Mouse (Mus musculus) lung, embryonic 14.5 days (tissue): ENCODE measurements around the gene Pear1. TPM values are rescaled to one million over a fixed set of nuclear protein-coding genes. Genes with fewer than 3 reads are reported as not detected.

Experiments used
- ATAC-seq: fragments of 200-750 bp; cut with Nextera tagmentation; 2 replicates; pipeline ENCODE4 v1.8.0; 2017; ENCODE audit warnings: mild to moderate bottlenecking, moderate TSS enrichment, moderate library complexity; ENCODE audit not compliant: insufficient read depth
- DNase-seq: peaks from one replicate; pipeline ENCODE4 v3.0.0-alpha.2; 2015
- H3K27ac ChIP-seq: fragments of 300-500 bp; sonication (generic); 2 replicates; pipeline ENCODE4 v1.5.1; 2014; ENCODE audit warnings: low read depth, mild to moderate bottlenecking, moderate library complexity
- H3K27me3 ChIP-seq: fragments of 300-500 bp; sonication (generic); 2 replicates; pipeline ENCODE4 v1.6.1; 2014; ENCODE audit warnings: low read length, control low read depth; ENCODE audit not compliant: insufficient read depth
- H3K36me3 ChIP-seq: fragments of 300-500 bp; sonication (generic); 2 replicates; pipeline ENCODE4 v1.6.1; 2014; ENCODE audit warnings: control low read depth; ENCODE audit not compliant: insufficient read depth
- H3K4me1 ChIP-seq: fragments of 300-500 bp; sonication (generic); 2 replicates; pipeline ENCODE4 v1.6.1; 2014; ENCODE audit warnings: antibody characterized with exemption, control low read depth; ENCODE audit not compliant: insufficient read depth
- H3K4me2 ChIP-seq: fragments of 300-500 bp; sonication (generic); 2 replicates; pipeline ENCODE4 v1.6.1; 2014; ENCODE audit warnings: mild to moderate bottlenecking
- H3K4me3 ChIP-seq: fragments of 300-500 bp; sonication (generic); 2 replicates; pipeline ENCODE4 v1.5.1; 2014; ENCODE audit warnings: low read depth, low read length
- H3K9ac ChIP-seq: fragments of 300-500 bp; sonication (generic); 2 replicates; pipeline ENCODE4 v1.6.1; 2014
- H3K9me3 ChIP-seq: fragments of 300-500 bp; sonication (generic); 2 replicates; pipeline ENCODE4 v1.6.1; 2016; ENCODE audit warnings: low read depth, low read length, control low read depth
- CTCF ChIP-seq: IDR thresholded peaks from 2 replicates; pipeline ENCODE4 v1.5.1; 2016; ENCODE audit warnings: antibody characterized with exemption, low read depth
- WGBS: fragments of 180-500 bp; shearing (Covaris S2); extraction: QIAGEN DNeasy Blood & Tissue Kit; methylation state at CpG from one replicate; pipeline ENCODE4 v1.1.7; 2014; 5-methylcytosine and 5-hydroxymethylcytosine counted together
- polyA plus RNA-seq: library from polyadenylated mRNA; unstranded; fragments of >200 nt; fragmentation: Nextera tagmentation; extraction: Ambion mirVana; gene quantifications from 2 replicates; pipeline ENCODE4 v1.2.1, GENCODE M21; 2014

Pear1 gene
- polyA plus RNA-seq, 1 experiment from 2014 or later, result 30.2 TPM

DNA sequence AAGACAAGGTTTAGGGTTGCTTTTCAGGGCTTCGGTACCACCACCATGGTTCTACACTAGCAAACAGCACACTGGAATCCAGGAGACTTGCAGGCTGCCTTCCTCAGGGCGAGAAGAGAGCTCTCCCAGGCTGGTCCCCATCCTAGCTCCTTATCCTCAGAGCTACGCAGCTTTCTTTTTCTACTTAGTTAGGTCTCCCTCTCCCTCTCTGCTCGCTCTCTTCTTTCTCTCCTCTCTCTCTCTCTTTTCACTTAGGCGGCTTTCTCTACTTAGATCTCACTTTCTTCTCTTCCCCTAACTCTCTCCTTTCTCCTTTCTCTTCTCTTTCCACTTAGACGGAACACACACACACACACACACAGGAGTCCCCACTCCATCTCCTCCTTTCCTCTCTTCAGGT, 55.7 kb downstream of the Pear1 start:
- H3K4me1 ChIP-seq, result peaks cover 29% of the 10 kb centered on the region
- WGBS, result 28% methylated on average over 6 of the region's 6 CpGs
- no peak for TF ChIP-seq CTCF
- no peaks in the 10 kb centered on the region for H3K9me3 ChIP-seq
- H3K9ac ChIP-seq, result peak overlapping the region; percentile 50
- H3K27me3 ChIP-seq, result no peaks in the 10 kb centered on the region; the same call in 1 of the 2 replicates
- peak overlapping the region; percentile 49 for H3K4me3 ChIP-seq
- H3K27ac ChIP-seq, result peak overlapping the region; percentile 77
- peak overlapping the region; percentile 65 for H3K4me2 ChIP-seq
- peak; percentile 32 for DNase-seq
- no peak for ATAC-seq
- no peaks in the 10 kb centered on the region for H3K36me3 ChIP-seq

DNA sequence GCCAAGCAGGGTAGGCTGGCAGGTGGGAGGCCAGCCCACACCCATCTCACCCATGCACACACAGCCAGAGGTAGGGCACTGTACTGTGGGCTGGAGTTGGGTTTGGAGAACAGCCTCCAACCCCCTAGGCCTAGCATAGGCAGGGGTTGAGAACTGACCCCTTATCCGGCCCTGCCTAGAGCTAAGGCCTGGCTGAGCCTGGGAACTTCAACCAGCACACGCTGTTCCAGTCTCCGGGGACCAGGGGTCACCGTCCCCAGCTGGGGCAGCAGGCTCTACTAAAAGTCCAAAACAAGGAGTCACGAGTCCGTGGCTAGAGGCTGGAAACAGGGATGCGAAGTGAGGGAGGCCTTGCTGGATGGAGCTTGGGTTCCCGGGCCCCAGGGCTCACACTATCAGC, 56.3 kb downstream of the Pear1 start:
- peak overlapping the region; percentile 27; the same call in 1 of the 2 replicates for H3K27ac ChIP-seq
- no peak for ATAC-seq
- H3K9me3 ChIP-seq, result no peaks in the 10 kb centered on the region
- WGBS, result 59% methylated on average over 8 of the region's 8 CpGs
- peaks cover 34% of the 10 kb centered on the region for H3K4me1 ChIP-seq
- no peak for TF ChIP-seq CTCF
- peak overlapping the region; percentile 49 for H3K4me3 ChIP-seq
- no peaks in the 10 kb centered on the region for H3K36me3 ChIP-seq
- H3K27me3 ChIP-seq, result no peaks in the 10 kb centered on the region; the same call in 1 of the 2 replicates
- peak overlapping the region; percentile 50 for H3K9ac ChIP-seq
- H3K4me2 ChIP-seq, result peak overlapping the region; percentile 65
- DNase-seq, result peak; percentile 41

DNA sequence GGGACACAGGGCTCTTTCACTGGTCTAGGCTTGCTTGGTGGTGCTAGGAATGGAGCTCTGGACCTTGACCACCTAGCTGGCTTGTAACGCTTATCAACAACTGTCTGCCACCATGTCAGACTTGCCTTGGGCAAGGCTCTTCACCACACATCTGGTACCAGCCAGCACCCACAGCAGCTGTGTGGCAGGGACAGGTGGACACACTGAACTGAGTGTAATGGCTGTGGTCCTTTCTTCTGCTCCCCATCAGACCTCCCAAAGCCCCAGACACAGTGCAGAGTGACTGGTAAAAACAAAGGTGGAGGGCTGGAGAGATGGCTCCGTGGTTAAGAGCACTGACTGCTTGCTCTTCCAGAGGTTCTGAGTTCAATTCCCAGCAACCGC, 57.8 kb downstream of the Pear1 start:
- H3K4me2 ChIP-seq, result peak overlapping the region; percentile 57
- H3K27ac ChIP-seq, result peak overlapping the region; percentile 97; the same call in 1 of the 2 replicates
- no peak overlapping the region for H3K4me3 ChIP-seq
- peaks cover 42% of the 10 kb centered on the region for H3K4me1 ChIP-seq
- H3K27me3 ChIP-seq, result no peaks in the 10 kb centered on the region
- TF ChIP-seq CTCF, result no peak
- ATAC-seq, result no peak
- DNase-seq, result no peak
- 77% methylated on average over 3 of the region's 3 CpGs for WGBS
- H3K9me3 ChIP-seq, result no peaks in the 10 kb centered on the region
- H3K9ac ChIP-seq, result no peak overlapping the region
- H3K36me3 ChIP-seq, result no peaks in the 10 kb centered on the region

DNA sequence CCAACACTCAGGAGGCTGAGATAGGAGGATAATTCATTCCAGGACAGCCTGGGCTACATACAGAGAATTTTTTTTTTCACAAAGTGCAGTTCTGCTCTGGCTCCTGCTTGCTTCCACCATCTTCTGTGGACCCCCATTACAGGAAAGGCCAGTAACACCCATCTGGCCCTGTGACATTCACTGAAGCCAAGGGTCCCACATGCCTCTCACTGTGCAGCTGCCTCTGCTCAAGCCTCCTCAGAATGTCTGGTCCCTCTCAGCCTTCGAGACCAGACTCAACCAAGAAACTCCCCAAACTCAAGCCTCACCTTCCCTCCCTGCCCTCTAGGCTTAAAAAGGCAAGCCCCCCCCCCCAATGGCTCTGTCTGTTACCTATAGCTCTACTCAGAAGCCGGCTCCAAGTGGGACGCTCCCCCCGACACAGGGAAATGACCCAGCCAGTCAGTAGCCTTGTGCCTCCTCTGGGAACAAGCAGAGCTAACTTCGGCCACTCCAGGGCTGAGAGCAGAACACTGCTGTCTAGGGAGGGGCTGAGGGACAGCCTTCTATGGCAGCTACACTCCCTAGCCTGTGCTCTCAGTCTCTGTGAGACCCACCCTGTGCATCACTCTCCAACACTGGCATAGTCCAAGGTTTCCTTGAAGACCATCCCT, 58.3 kb downstream of the Pear1 start:
- ATAC-seq, result no peak
- no peaks in the 10 kb centered on the region for H3K36me3 ChIP-seq
- WGBS, result 70% methylated on average over 5 of the region's 5 CpGs
- peak overlapping the region; percentile 97 for H3K27ac ChIP-seq
- H3K27me3 ChIP-seq, result no peaks in the 10 kb centered on the region
- H3K9me3 ChIP-seq, result no peaks in the 10 kb centered on the region
- no peak overlapping the region; the same call in 1 of the 2 replicates for H3K9ac ChIP-seq
- no peak for TF ChIP-seq CTCF
- DNase-seq, result no peak
- peak overlapping the region; percentile 57 for H3K4me2 ChIP-seq
- H3K4me1 ChIP-seq, result peaks cover 42% of the 10 kb centered on the region
- H3K4me3 ChIP-seq, result no peak overlapping the region

DNA sequence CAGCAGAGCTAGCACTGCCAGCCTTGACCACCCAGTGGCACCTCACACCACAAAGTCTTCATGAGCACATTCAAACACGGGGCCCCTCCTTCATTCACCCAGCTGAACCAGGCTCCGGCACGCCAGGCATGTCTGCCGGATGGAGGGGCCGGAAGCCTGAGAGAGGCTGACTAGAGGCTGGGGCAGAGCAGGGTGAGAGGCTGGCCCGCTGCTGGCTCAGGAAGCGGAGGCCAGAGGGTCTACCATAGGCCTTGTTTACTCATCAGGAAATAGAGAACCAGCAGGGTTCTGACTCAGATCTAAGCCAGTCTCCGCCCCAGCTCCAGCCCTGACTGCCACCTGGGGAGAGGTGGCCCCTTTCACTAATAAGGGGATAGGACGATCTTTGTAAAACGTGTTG, 59.0 kb downstream of the Pear1 start:
- Histone ChIP-seq H3K4me1 (peaks cover 42% of the 10 kb centered on the region), H3K27me3 (no peaks in the 10 kb centered on the region), H3K9me3 (no peaks in the 10 kb centered on the region), H3K9ac (peak overlapping the region; percentile 32; the same call in 1 of the 2 replicates), H3K4me3 (peak overlapping the region; percentile 17; the same call in 1 of the 2 replicates), H3K27ac (peak overlapping the region; percentile 97), H3K4me2 (peak overlapping the region; percentile 57), H3K36me3 (no peaks in the 10 kb centered on the region)
- DNase-seq (peak; percentile 83), ATAC-seq (peak; percentile 47)
- peak; percentile 12; the same call in 1 of the 2 replicates for TF ChIP-seq CTCF
- WGBS, result 10% methylated on average over 10 of the region's 10 CpGs

DNA sequence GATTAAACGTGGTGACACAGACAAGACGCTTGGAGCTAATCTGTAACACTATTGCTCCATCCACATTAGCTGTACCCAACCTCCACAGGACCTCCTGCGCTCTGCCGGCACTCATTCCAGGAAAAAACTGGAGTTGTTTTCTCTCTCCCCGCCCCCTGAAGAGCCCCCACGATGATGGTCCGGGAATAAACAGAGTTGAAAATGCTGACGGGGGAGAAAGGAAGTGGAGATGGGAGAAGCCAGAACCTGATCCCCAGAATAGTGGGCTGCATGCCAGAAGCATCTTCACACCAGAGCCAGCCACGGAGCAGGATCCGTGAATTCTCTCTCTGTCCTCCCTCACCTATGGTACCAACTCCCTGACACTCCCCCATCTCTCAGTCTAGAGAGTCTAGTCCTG, 59.6 kb downstream of the Pear1 start:
- H3K9ac ChIP-seq, result peak overlapping the region; percentile 32; the same call in 1 of the 2 replicates
- 16% methylated on average over 10 of the region's 10 CpGs for WGBS
- peak; percentile 82 for DNase-seq

DNA sequence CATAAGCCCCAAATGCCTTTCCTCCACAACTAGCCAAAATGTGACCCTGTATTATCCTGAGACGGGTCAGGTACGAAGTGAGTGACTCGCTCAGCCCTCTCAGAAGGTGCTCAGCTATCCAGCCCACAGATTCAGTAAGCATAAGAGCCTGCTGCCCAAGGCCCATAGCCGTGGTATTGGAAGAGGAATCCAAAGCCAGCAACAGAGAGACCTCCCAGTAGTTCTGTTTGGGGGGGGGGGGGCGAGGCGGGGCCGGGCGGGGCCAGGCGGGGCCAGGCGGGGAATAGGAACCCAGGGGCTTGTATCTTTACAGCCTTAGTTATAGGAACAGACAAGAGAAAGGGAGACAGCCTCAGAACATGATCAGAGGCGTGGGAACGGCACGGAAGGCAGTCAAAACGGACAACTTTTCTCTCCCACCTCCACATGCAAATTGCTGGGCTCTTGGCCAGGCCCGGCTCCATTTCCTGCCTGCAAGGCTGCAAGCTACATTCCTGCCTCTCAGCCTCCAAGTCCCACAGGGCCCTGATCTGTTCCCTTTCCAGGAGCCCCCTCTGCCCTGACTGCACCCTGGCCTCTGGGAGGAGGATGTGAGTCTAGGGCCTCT, 60.3 kb downstream of the Pear1 start:
- Histone ChIP-seq H3K27me3 (no peaks in the 10 kb centered on the region), H3K4me1 (peaks cover 42% of the 10 kb centered on the region), H3K36me3 (0 out of 2 replicates have a peak, but pooled peaks cover 12% of the 10 kb centered on the region), H3K4me2 (peak overlapping the region; percentile 57), H3K9ac (peak overlapping the region; percentile 48), H3K9me3 (no peaks in the 10 kb centered on the region), H3K27ac (peak overlapping the region; percentile 97), H3K4me3 (peak overlapping the region; percentile 17; the same call in 1 of the 2 replicates)
- DNase-seq (peak; percentile 94), ATAC-seq (peak; percentile 74)
- peak; percentile 24 for TF ChIP-seq CTCF
- WGBS, result 15% methylated on average over 15 of the region's 15 CpGs

More for the DNA sequence above, 59.6 kb downstream of the Pear1 start:
- H3K27me3 ChIP-seq, result no peaks in the 10 kb centered on the region
- no peaks in the 10 kb centered on the region for H3K9me3 ChIP-seq
- peak overlapping the region; percentile 17; the same call in 1 of the 2 replicates for H3K4me3 ChIP-seq
- ATAC-seq, result peak; percentile 22
- H3K27ac ChIP-seq, result peak overlapping the region; percentile 97
- H3K4me1 ChIP-seq, result peaks cover 42% of the 10 kb centered on the region
- TF ChIP-seq CTCF, result no peak
- 0 out of 2 replicates have a peak, but pooled peaks cover 5% of the 10 kb centered on the region for H3K36me3 ChIP-seq
- peak overlapping the region; percentile 57 for H3K4me2 ChIP-seq
